Mouse (Mus musculus): Measurements from ENCODE around the gene 4931400O07Rik. TPM values are rescaled to one million over a fixed set of nuclear protein-coding genes. Genes with fewer than 3 reads are reported as not detected.

Gene 4931400O07Rik
- polyA plus RNA-seq (2012; ENCODE audit: insufficient read depth, insufficient read length, missing spikeins), result not detected in 2 replicates

- no peak for TF ChIP-seq POLR2A (IDR thresholded peaks at IDR 0.05; ENCODE audit: borderline replicate concordance, low read depth, low read length)
- Histone ChIP-seq H3K27ac (ENCODE audit: insufficient read depth, low read depth, low read length) (no peak within 1 kb of the TSS), H3K4me1 (ENCODE audit: control insufficient read depth, insufficient read depth, low read length) (no peaks in the 10 kb centered on the region), H3K4me3 (ENCODE audit: insufficient read depth, low read length) (no peak within 1 kb of the TSS)
These were observed at the start of gene 4931400O07Rik for GRCm38 (mm10) chrX:62467691-62468090. Gene 4931400O07Rik, plus strand, starts transcription at chrX:62467991.

Other genes with a start within 250 kb of the 4931400O07Rik start
- gene 4933402E13Rik, start 184.5 kb upstream of the 4931400O07Rik start, polyA plus RNA-seq (2012; ENCODE audit: insufficient read depth, insufficient read length, missing spikeins), result not detected in 2 replicates